Mouse (Mus musculus): Measurements from ENCODE around the gene Myl7. TPM values are rescaled to one million over a fixed set of nuclear protein-coding genes. Genes with fewer than 3 reads are reported as not detected.
A peak's percentile ranks its signal among the peaks of the same experiment; 100 is the strongest.

Gene Myl7
- polyA plus RNA-seq, 1 experiment = 1.4 TPM

- no peaks in the 10 kb centered on the region for H3K27me3 ChIP-seq (ENCODE audit: control insufficient read depth, insufficient read depth, low read length, poor library complexity, severe bottlenecking)
- no peak overlapping the region for H3K4me3 ChIP-seq (ENCODE audit: low read depth, low read length)
- H3K9me3 ChIP-seq (replicated peaks; ENCODE audit: control insufficient read depth, insufficient read depth, low read length, poor library complexity, severe bottlenecking) = no peaks in the 10 kb centered on the region
- TF ChIP-seq CTCF (IDR thresholded peaks at IDR 0.05; ENCODE audit: low read depth, low read length) (no peak), POLR2A (IDR thresholded peaks at IDR 0.05; ENCODE audit: insufficient read depth, low read length) (no peak), EP300 (IDR thresholded peaks at IDR 0.05; ENCODE audit: insufficient read depth, low read depth, low read length) (no peak)
- peaks cover 3% of the 10 kb centered on the region for H3K4me1 ChIP-seq (ENCODE audit: control insufficient read depth, insufficient read depth, low read length)
- no peak overlapping the region for H3K27ac ChIP-seq (ENCODE audit: insufficient read depth, low read length)
- H3K36me3 ChIP-seq (ENCODE audit: control insufficient read depth, insufficient read depth, low read length, poor library complexity, severe bottlenecking) = no peaks in the 10 kb centered on the region
- H3K9ac ChIP-seq (ENCODE audit: low read depth, poor library complexity, severe bottlenecking) = no peak overlapping the region
Measured at GRCm38 (mm10) chr11:5902390-5902789, 3.8 kb upstream of the Myl7 start.

DNA sequence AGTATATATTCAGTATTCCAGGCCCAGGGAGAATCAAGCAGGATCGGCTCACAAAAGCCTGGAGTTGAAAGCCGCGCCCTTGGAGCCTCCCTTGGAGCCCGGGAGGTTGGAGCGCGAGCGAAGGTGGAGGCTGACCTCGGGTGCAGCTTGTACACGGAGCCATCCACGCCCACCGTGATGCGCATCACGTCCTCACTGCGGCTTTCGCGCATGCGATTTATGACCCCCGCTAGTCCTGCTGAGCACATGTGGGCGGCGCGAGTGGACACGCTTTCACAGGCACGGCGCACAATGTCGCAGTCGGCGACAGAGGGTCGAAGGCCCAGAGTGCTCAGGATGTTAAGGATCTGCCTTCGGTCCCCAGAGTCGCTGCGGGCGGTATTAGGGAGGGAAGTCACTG is 3.4 kb upstream of the Myl7 start:
- no peaks in the 10 kb centered on the region for H3K36me3 ChIP-seq (ENCODE audit: control insufficient read depth, insufficient read depth, low read length, poor library complexity, severe bottlenecking)
- TF ChIP-seq CTCF (IDR thresholded peaks at IDR 0.05; ENCODE audit: low read depth, low read length) = no peak
- no peak for TF ChIP-seq EP300 (IDR thresholded peaks at IDR 0.05; ENCODE audit: insufficient read depth, low read depth, low read length)
- TF ChIP-seq POLR2A (IDR thresholded peaks at IDR 0.05; ENCODE audit: insufficient read depth, low read length) = no peak
- no peaks in the 10 kb centered on the region for H3K27me3 ChIP-seq (ENCODE audit: control insufficient read depth, insufficient read depth, low read length, poor library complexity, severe bottlenecking)
- H3K4me1 ChIP-seq (ENCODE audit: control insufficient read depth, insufficient read depth, low read length) = peaks cover 3% of the 10 kb centered on the region
- H3K9ac ChIP-seq (ENCODE audit: low read depth, poor library complexity, severe bottlenecking) = no peak overlapping the region
- no peaks in the 10 kb centered on the region for H3K9me3 ChIP-seq (replicated peaks; ENCODE audit: control insufficient read depth, insufficient read depth, low read length, poor library complexity, severe bottlenecking)
- H3K4me3 ChIP-seq (ENCODE audit: low read depth, low read length) = peak overlapping the region; percentile 23
- H3K27ac ChIP-seq (ENCODE audit: insufficient read depth, low read length) = no peak overlapping the region

DNA sequence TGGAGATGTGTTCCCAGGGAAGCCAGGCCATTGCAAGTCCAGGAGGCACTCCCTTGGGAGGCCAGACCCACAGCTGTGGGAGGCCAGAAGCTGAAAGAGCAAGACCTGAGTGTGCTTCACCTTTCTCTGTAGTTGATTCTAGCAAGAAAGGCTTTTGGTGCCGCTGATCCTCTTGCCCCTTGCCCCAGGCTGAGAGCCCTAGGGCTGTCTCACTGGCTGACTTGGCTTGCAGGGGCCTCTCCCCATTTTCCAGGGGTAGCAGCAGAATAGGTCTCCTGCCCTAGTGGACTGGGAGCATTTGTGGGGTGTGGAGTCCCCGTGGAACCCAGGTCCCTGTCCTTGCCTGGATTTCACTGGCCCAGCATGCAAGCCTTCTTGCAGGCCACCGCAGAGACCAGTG is 2.7 kb upstream of the Myl7 start:
- Histone ChIP-seq H3K4me1 (ENCODE audit: control insufficient read depth, insufficient read depth, low read length) (peaks cover 4% of the 10 kb centered on the region), H3K27ac (ENCODE audit: insufficient read depth, low read length) (no peak overlapping the region), H3K36me3 (ENCODE audit: control insufficient read depth, insufficient read depth, low read length, poor library complexity, severe bottlenecking) (no peaks in the 10 kb centered on the region), H3K9ac (ENCODE audit: low read depth, poor library complexity, severe bottlenecking) (no peak overlapping the region), H3K27me3 (ENCODE audit: control insufficient read depth, insufficient read depth, low read length, poor library complexity, severe bottlenecking) (no peaks in the 10 kb centered on the region), H3K4me3 (ENCODE audit: low read depth, low read length) (no peak overlapping the region), H3K9me3 (replicated peaks; ENCODE audit: control insufficient read depth, insufficient read depth, low read length, poor library complexity, severe bottlenecking) (no peaks in the 10 kb centered on the region)
- TF ChIP-seq EP300 (IDR thresholded peaks at IDR 0.05; ENCODE audit: insufficient read depth, low read depth, low read length) (no peak), CTCF (IDR thresholded peaks at IDR 0.05; ENCODE audit: low read depth, low read length) (no peak), POLR2A (IDR thresholded peaks at IDR 0.05; ENCODE audit: insufficient read depth, low read length) (no peak)

GRCm38 (mm10) chr11:5899286-5899685 is 704 bp upstream of the Myl7 start:
- H3K27me3 ChIP-seq (ENCODE audit: control insufficient read depth, insufficient read depth, low read length, poor library complexity, severe bottlenecking) = no peaks in the 10 kb centered on the region
- H3K9ac ChIP-seq (ENCODE audit: low read depth, poor library complexity, severe bottlenecking) = no peak overlapping the region
- no peak for TF ChIP-seq EP300 (IDR thresholded peaks at IDR 0.05; ENCODE audit: insufficient read depth, low read depth, low read length)
- no peak for TF ChIP-seq CTCF (IDR thresholded peaks at IDR 0.05; ENCODE audit: low read depth, low read length)
- TF ChIP-seq POLR2A (IDR thresholded peaks at IDR 0.05; ENCODE audit: insufficient read depth, low read length) = no peak
- no peaks in the 10 kb centered on the region for H3K36me3 ChIP-seq (ENCODE audit: control insufficient read depth, insufficient read depth, low read length, poor library complexity, severe bottlenecking)
- no peak overlapping the region for H3K27ac ChIP-seq (ENCODE audit: insufficient read depth, low read length)
- H3K9me3 ChIP-seq (replicated peaks; ENCODE audit: control insufficient read depth, insufficient read depth, low read length, poor library complexity, severe bottlenecking) = no peaks in the 10 kb centered on the region
- no peak overlapping the region for H3K4me3 ChIP-seq (ENCODE audit: low read depth, low read length)
- H3K4me1 ChIP-seq (ENCODE audit: control insufficient read depth, insufficient read depth, low read length) = peaks cover 4% of the 10 kb centered on the region

GRCm38 (mm10) chr11:5897839-5898238 is 743 bp downstream of the Myl7 start:
- H3K27me3 ChIP-seq (ENCODE audit: control insufficient read depth, insufficient read depth, low read length, poor library complexity, severe bottlenecking) = no peaks in the 10 kb centered on the region
- peaks cover 4% of the 10 kb centered on the region for H3K4me1 ChIP-seq (ENCODE audit: control insufficient read depth, insufficient read depth, low read length)
- no peaks in the 10 kb centered on the region for H3K9me3 ChIP-seq (replicated peaks; ENCODE audit: control insufficient read depth, insufficient read depth, low read length, poor library complexity, severe bottlenecking)
- no peak overlapping the region for H3K27ac ChIP-seq (ENCODE audit: insufficient read depth, low read length)
- H3K4me3 ChIP-seq (ENCODE audit: low read depth, low read length) = peak overlapping the region; percentile 40
- H3K9ac ChIP-seq (ENCODE audit: low read depth, poor library complexity, severe bottlenecking) = peak overlapping the region; percentile 21
- no peaks in the 10 kb centered on the region for H3K36me3 ChIP-seq (ENCODE audit: control insufficient read depth, insufficient read depth, low read length, poor library complexity, severe bottlenecking)
- TF ChIP-seq CTCF (IDR thresholded peaks at IDR 0.05; ENCODE audit: low read depth, low read length) (no peak), EP300 (IDR thresholded peaks at IDR 0.05; ENCODE audit: insufficient read depth, low read depth, low read length) (no peak), POLR2A (IDR thresholded peaks at IDR 0.05; ENCODE audit: insufficient read depth, low read length) (no peak)

DNA sequence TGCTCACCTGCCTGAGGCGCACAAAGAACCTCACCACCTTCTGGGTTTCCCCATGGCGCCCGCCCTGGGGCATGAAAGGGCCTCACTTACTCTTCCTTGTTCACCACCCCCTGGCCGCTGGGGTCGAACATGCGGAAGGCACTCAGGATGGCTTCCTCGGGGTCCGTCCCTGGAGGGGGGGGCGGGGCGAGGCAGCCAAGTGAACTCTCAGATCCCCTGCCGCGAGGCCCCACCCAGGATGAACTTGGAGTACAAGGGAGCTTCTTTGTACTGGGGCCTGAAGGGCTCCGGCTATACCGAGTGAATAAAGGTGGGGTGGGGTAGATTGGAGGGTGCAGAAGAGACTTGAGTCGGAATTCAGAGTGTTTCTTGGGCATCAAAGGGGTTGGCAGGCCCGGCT is 1.4 kb downstream of the Myl7 start:
- H3K9me3 ChIP-seq (replicated peaks; ENCODE audit: control insufficient read depth, insufficient read depth, low read length, poor library complexity, severe bottlenecking) = no peaks in the 10 kb centered on the region
- H3K36me3 ChIP-seq (ENCODE audit: control insufficient read depth, insufficient read depth, low read length, poor library complexity, severe bottlenecking) = no peaks in the 10 kb centered on the region
- no peaks in the 10 kb centered on the region for H3K27me3 ChIP-seq (ENCODE audit: control insufficient read depth, insufficient read depth, low read length, poor library complexity, severe bottlenecking)
- peak overlapping the region; percentile 40 for H3K4me3 ChIP-seq (ENCODE audit: low read depth, low read length)
- no peak overlapping the region for H3K27ac ChIP-seq (ENCODE audit: insufficient read depth, low read length)
- H3K9ac ChIP-seq (ENCODE audit: low read depth, poor library complexity, severe bottlenecking) = peak overlapping the region; percentile 21; the same call in 1 of the 2 replicates
- peaks cover 4% of the 10 kb centered on the region for H3K4me1 ChIP-seq (ENCODE audit: control insufficient read depth, insufficient read depth, low read length)
- TF ChIP-seq POLR2A (IDR thresholded peaks at IDR 0.05; ENCODE audit: insufficient read depth, low read length) = no peak
- TF ChIP-seq CTCF (IDR thresholded peaks at IDR 0.05; ENCODE audit: low read depth, low read length) = no peak
- 0 out of 2 replicates have a peak, but pooled peaks have one; percentile 31 for TF ChIP-seq EP300 (IDR thresholded peaks at IDR 0.05; ENCODE audit: insufficient read depth, low read depth, low read length)
